34 mouse cellular contexts compared by ENCODE assay signal in genomic region chr11:109354236-109354613, GRCm38 (mm10). TPM values are rescaled to one million over a fixed set of nuclear protein-coding genes. Genes with fewer than 3 reads are reported as not detected.
DNase-seq lines count a peak whose midpoint lies in the region; ATAC-seq and TF ChIP-seq lines count a peak whose summit lies in the region.
"Had no signal": no experiment of that assay in that cellular context is flagged by ENCODE, and none has a peak within 500 bp of the region (broad histone marks: within the 10 kb centered on the region; RNA-seq: fewer than 3 reads in every experiment).

No protein-coding gene starts in this region.

- H3K4me2 ChIP-seq in lung, embryonic 14.5 days, result no peak overlapping the region
- H3K4me2 ChIP-seq in intestine, embryonic 16.5 days (ENCODE audit: low read depth, low read length), result no peak overlapping the region
- H3K4me2 ChIP-seq: embryonic facial prominence, embryonic 12.5 days; forebrain, embryonic 15.5 days; hindbrain, embryonic 12.5 days; limb, embryonic 12.5 days; liver, embryonic 15.5 days; midbrain, embryonic 11.5 days; stomach, embryonic 15.5 days had no signal

- no peak for DNase-seq in gastrocnemius, adult 2 months
- DNase-seq in gastrocnemius, postnatal 4 days (ENCODE audit: low spot score in 2 of 2), result no peak
- no peak for DNase-seq in lung, embryonic 14.5 days
- DNase-seq in lung, postnatal 25 days (ENCODE audit: low spot score), result no peak
- peak; percentile 54 for DNase-seq in ZHBTc4 (ENCODE audit: low read depth, low spot score)
- no peak for DNase-seq in thymus, adult 18-20 months
- DNase-seq: adrenal gland, postnatal 25 days; cerebellum, postnatal 25 days; embryo, embryonic 11 days; heart, postnatal 36 days; kidney, adult 2 months; layer of hippocampus, adult 9-11 months; right cerebral cortex, postnatal 25 days had no signal

- H3K27ac ChIP-seq in gastrocnemius, adult 2 months, result 0 out of 2 replicates have a peak overlapping the region, but pooled peaks have one; percentile 5
- H3K27ac ChIP-seq in lung, embryonic 14.5 days (ENCODE audit: low read depth), result peak overlapping the region; percentile 48; the same call in 1 of the 2 replicates
- H3K27ac ChIP-seq in intestine, embryonic 16.5 days (ENCODE audit: low read length), result peak overlapping the region; percentile 75
- H3K27ac ChIP-seq: embryonic facial prominence, embryonic 12.5 days; forebrain, embryonic 15.5 days; heart, embryonic 10.5 days; hindbrain, embryonic 12.5 days; kidney, postnatal 0 days; limb, embryonic 12.5 days; liver, embryonic 15.5 days; macrophage had no signal

- peaks cover 19% of the 10 kb centered on the region for H3K4me1 ChIP-seq in lung, embryonic 14.5 days (ENCODE audit: insufficient read depth)
- H3K4me1 ChIP-seq in intestine, embryonic 16.5 days (ENCODE audit: control insufficient read depth, insufficient read depth, low read length), result peaks cover 39% of the 10 kb centered on the region

- H3K27me3 ChIP-seq in lung, embryonic 14.5 days (ENCODE audit: insufficient read depth, low read length), result no peaks in the 10 kb centered on the region
- H3K27me3 ChIP-seq in intestine, embryonic 16.5 days (replicated peaks; ENCODE audit: control insufficient read depth, insufficient read depth, low read length), result no peaks in the 10 kb centered on the region
- H3K27me3 ChIP-seq: embryonic facial prominence, embryonic 12.5 days; forebrain, embryonic 15.5 days; hindbrain, embryonic 12.5 days; limb, embryonic 12.5 days; liver, embryonic 15.5 days; Patski; stomach, embryonic 15.5 days had no signal

- H3K4me3 ChIP-seq in gastrocnemius, adult 2 months, result no peak overlapping the region
- no peak overlapping the region for H3K4me3 ChIP-seq in lung, embryonic 14.5 days (ENCODE audit: low read depth, low read length)
- no peak overlapping the region for H3K4me3 ChIP-seq in intestine, embryonic 16.5 days (ENCODE audit: low read length)
- H3K4me3 ChIP-seq: embryonic facial prominence, embryonic 12.5 days; forebrain, embryonic 15.5 days; heart, embryonic 10.5 days; hindbrain, embryonic 12.5 days; limb, embryonic 12.5 days; liver, embryonic 15.5 days; stomach, embryonic 15.5 days had no signal

- TF ChIP-seq CTCF in gastrocnemius, adult 2 months (IDR thresholded peaks at IDR 0.05), result no peak
- no peak for TF ChIP-seq CTCF in lung, embryonic 14.5 days (IDR thresholded peaks at IDR 0.05; ENCODE audit: low read depth)

- no peak overlapping the region for H3K9ac ChIP-seq in lung, embryonic 14.5 days
- H3K9ac ChIP-seq in intestine, embryonic 16.5 days (ENCODE audit: low read depth, low read length), result no peak overlapping the region
- H3K9ac ChIP-seq: embryonic facial prominence, embryonic 12.5 days; forebrain, embryonic 15.5 days; hindbrain, embryonic 12.5 days; limb, embryonic 12.5 days; liver, embryonic 15.5 days; stomach, embryonic 15.5 days had no signal

- H3K9me3 ChIP-seq in lung, embryonic 14.5 days (ENCODE audit: low read depth, low read length), result no peaks in the 10 kb centered on the region
- H3K9me3 ChIP-seq in intestine, embryonic 16.5 days (ENCODE audit: control insufficient read depth, low read length), result no peaks in the 10 kb centered on the region
- H3K9me3 ChIP-seq: embryonic facial prominence, embryonic 12.5 days; forebrain, embryonic 15.5 days; heart, embryonic 10.5 days; hindbrain, embryonic 12.5 days; limb, embryonic 12.5 days; liver, embryonic 15.5 days; stomach, embryonic 15.5 days had no signal

- H3K36me3 ChIP-seq in lung, embryonic 14.5 days (ENCODE audit: insufficient read depth), result no peaks in the 10 kb centered on the region
- no peaks in the 10 kb centered on the region for H3K36me3 ChIP-seq in intestine, embryonic 16.5 days (ENCODE audit: control insufficient read depth, insufficient read depth, low read length)
- H3K36me3 ChIP-seq: embryonic facial prominence, embryonic 12.5 days; forebrain, embryonic 15.5 days; heart, embryonic 10.5 days; hindbrain, embryonic 12.5 days; limb, embryonic 12.5 days; liver, embryonic 15.5 days; stomach, embryonic 15.5 days had no signal

- intact Hi-C loops in gastrocnemius, adult 2 months (cut with DNase I), result no loop called here

- 70% methylated on average over 6 of the region's 6 CpGs for WGBS in lung, embryonic 14.5 days
- WGBS in intestine, embryonic 16.5 days, result 74% methylated on average over 6 of the region's 6 CpGs

- ATAC-seq in lung, embryonic 14.5 days (ENCODE audit: insufficient read depth), result no peak
- ATAC-seq in intestine, embryonic 16.5 days, result no peak
- ATAC-seq: forebrain, embryonic 15.5 days; midbrain, embryonic 16.5 days; Patski had no signal

RNA-seq across cellular contexts. Expression of gene Gna13, which starts 8.4 kb away (rescaled TPM):
- total RNA-seq in gastrocnemius, adult 2 months (2021), result 10 to 100 TPM; 25.6 to 27.8 TPM
- 10 to 100 TPM; 47.3 to 54.5 TPM for total RNA-seq in gastrocnemius, postnatal 4 days (2021)
- polyA plus RNA-seq in lung, embryonic 14.5 days (2014; fragmentation: Nextera tagmentation; extraction: Ambion mirVana), result 30.7 and 33.8 TPM in 2 replicates
- polyA plus RNA-seq in intestine, embryonic 16.5 days (2015; fragmentation: Nextera tagmentation; extraction: Ambion mirVana), result 36.1 and 39.6 TPM in 2 replicates

RNA-seq across cellular contexts. Expression of gene Rgs9, which starts 56.3 kb away (rescaled TPM):
- under 1 TPM; 0.13 to 0.20 TPM for total RNA-seq in gastrocnemius, adult 2 months (2021)
- 1 to 10 TPM; 1.8 to 1.9 TPM for total RNA-seq in gastrocnemius, postnatal 4 days (2021)
- polyA plus RNA-seq in lung, embryonic 14.5 days (2014; fragmentation: Nextera tagmentation; extraction: Ambion mirVana), result 1.4 and 1.5 TPM in 2 replicates
- 3.5 and 3.8 TPM in 2 replicates for polyA plus RNA-seq in intestine, embryonic 16.5 days (2015; fragmentation: Nextera tagmentation; extraction: Ambion mirVana)
- total RNA-seq: gastrocnemius, adult 18-20 months; gastrocnemius, postnatal 36 days; MEL had no signal
- polyA plus RNA-seq: macrophage had no signal

RNA-seq across cellular contexts. Expression of gene 9930022D16Rik, which starts 59.5 kb away (rescaled TPM):
- not detected for total RNA-seq in gastrocnemius, adult 2 months (2021)
- total RNA-seq in gastrocnemius, postnatal 4 days (2021), result not detected
- not detected in 2 replicates for polyA plus RNA-seq in lung, embryonic 14.5 days (2014; fragmentation: Nextera tagmentation; extraction: Ambion mirVana)
- not detected in 2 replicates for polyA plus RNA-seq in intestine, embryonic 16.5 days (2015; fragmentation: Nextera tagmentation; extraction: Ambion mirVana)
- total RNA-seq: adrenal gland, postnatal 25 days; gastrocnemius, adult 18-20 months; gastrocnemius, postnatal 36 days; heart, postnatal 36 days; left cerebral cortex, postnatal 14 days; liver, adult 2 months had no signal
- polyA plus RNA-seq: embryonic facial prominence, embryonic 12.5 days; forebrain, embryonic 15.5 days; heart, embryonic 10.5 days; heart, embryonic 16.5 days; hindbrain, embryonic 12.5 days; kidney, adult 2 months; limb, embryonic 12.5 days; liver, adult 2 months; liver, embryonic 15.5 days; lung, embryonic 16.5 days; midbrain, embryonic 11.5 days; midbrain, embryonic 16.5 days; neural tube, embryonic 11.5 days; Patski; stomach, embryonic 15.5 days had no signal

Comparison
In these comparisons a context has a peak if more than half of its experiments do, and no peak if none do; other contexts are left out.
1. H3K27ac ChIP-seq: peak in every context shown above with its lines; median percentile 75 in intestine, embryonic 16.5 days; 48 in lung, embryonic 14.5 days; 5 in gastrocnemius, adult 2 months.